Comparison of ENCODE assay signal across 8 mouse cellular contexts in the genomic region with DNA sequence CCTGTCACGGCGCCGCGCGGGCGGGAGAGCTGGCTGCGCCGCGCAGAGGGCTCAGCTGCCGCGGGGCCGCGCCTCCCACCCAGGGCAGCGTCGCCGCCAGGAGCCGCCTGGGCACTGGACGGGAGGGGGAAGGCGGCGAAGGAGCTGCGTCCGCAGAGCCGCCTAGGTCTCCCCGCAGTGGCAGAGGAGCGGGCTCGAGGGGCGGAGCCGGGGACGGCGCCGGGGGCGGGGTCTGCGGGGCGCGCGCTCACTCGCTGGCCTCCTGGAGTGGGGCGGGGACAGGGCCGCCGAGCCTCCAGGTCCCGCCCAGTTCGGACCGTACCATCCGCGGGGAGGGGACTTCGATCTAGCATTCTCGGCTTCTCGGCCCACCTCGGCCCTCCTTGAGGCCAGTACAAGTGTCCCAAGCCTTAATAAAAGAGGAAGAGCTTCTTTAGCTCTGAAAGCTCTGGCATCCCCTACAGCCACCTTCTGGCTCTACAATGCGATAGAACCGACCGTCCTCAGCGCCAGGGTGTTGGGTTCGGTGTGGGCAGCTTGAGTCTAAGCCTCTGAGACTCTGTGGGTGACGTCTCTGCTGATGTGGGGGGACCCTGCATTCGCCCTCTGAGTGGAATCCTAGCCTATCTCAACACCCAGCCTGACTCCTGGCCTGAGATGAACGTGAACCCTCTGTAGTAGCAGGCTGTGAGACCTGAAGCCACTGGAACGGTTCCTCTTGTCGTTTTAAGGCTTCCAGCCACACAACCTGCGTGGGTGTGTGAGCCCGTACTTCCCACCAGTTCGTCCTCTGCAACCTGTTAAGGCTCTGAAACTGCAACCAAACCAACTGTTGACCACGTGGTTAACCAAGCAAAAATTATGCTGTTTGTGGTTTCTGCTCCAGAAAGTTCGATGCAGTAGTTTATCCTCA. TPM values are rescaled to one million over a fixed set of nuclear protein-coding genes. Genes with fewer than 3 reads are reported as not detected.
DNase-seq lines count a peak whose midpoint lies in the region; ATAC-seq lines count a peak whose summit lies in the region.

A gene (minus strand): TSS at position 182 of the 913 bp plus-strand sequence.

- H3K27me3 ChIP-seq in hindbrain, embryonic 14.5 days (ENCODE audit: control insufficient read depth, insufficient read depth, low read length), result no peaks in the 10 kb centered on the region

- H3K27ac ChIP-seq in hindbrain, embryonic 14.5 days, result peak within 1 kb of the TSS; percentile 90

- H3K9ac ChIP-seq in hindbrain, embryonic 14.5 days, result peak within 1 kb of the TSS; percentile 89

- WGBS in hindbrain, embryonic 14.5 days, result 1% methylated on average over 48 of the region's 64 CpGs

- H3K4me1 ChIP-seq in hindbrain, embryonic 14.5 days (replicated peaks; ENCODE audit: control insufficient read depth, insufficient read depth, low read length), result peaks cover 46% of the 10 kb centered on the region

- H3K9me3 ChIP-seq in hindbrain, embryonic 14.5 days (ENCODE audit: control insufficient read depth, low read length), result no peaks in the 10 kb centered on the region

- no peaks in the 10 kb centered on the region for H3K36me3 ChIP-seq in hindbrain, embryonic 14.5 days (replicated peaks; ENCODE audit: control insufficient read depth, insufficient read depth)

- DNase-seq in R1 (ENCODE audit: low read depth, low spot score), result peak; percentile 94
- DNase-seq in cerebellum, postnatal 25 days, result peak; percentile 100
- peak; percentile 97 to 98 for DNase-seq in frontal cortex, postnatal 25 days (ENCODE audit: low spot score in 2 of 2)
- DNase-seq in hindbrain, embryonic 14.5 days (ENCODE audit: low spot score), result peak; percentile 97
- DNase-seq in layer of hippocampus, postnatal 25 days (ENCODE audit: extremely low spot score in 1 of 2, low spot score in 1 of 2), result peak; percentile 95 to 99
- peak; percentile 99 for DNase-seq in lung, postnatal 14 days
- peak; percentile 100 for DNase-seq in ovary, postnatal 36 days (ENCODE audit: low spot score)
- peak; percentile 100 for DNase-seq in thymus, postnatal 14 days

- peak within 1 kb of the TSS; percentile 84 for H3K4me3 ChIP-seq in hindbrain, embryonic 14.5 days (replicated peaks; ENCODE audit: low read length)

- ATAC-seq in hindbrain, embryonic 14.5 days (ENCODE audit: low FRiP score), result peak; percentile 96

- peak within 1 kb of the TSS; percentile 63 for H3K4me2 ChIP-seq in hindbrain, embryonic 14.5 days (replicated peaks)

RNA-seq across cellular contexts. Expression of the gene that starts here (rescaled TPM):
- polyA plus RNA-seq in hindbrain, embryonic 14.5 days (2014; fragmentation: Nextera tagmentation; extraction: Ambion mirVana), result 77.3 and 80.6 TPM in 2 replicates
- total RNA-seq in layer of hippocampus, postnatal 25 days (2021), result 100 to 1,000 TPM; 162 to 182 TPM

Comparison
In these comparisons a context has a peak if more than half of its experiments do, and no peak if none do; other contexts are left out.
1. Peak in every context shown above with its lines: DNase-seq, ATAC-seq, H3K4me3 ChIP-seq and H3K27ac ChIP-seq.